Mouse (Mus musculus) natural killer cell, adult 2 months (primary cell): ENCODE measurements around the gene Aebp2.
"Not testable (repeated sequence)": the region's sequence is repeated elsewhere in the genome, so short reads cannot be mapped to it uniquely, and the experiment has no call there.

ENCODE experiments used
- DNase-seq, 2 experiments: peaks; one replicate each; pipeline ENCODE4 v3.0.0; 2022; ENCODE audit warnings: low spot score in 2 of 2

Aebp2 gene

GRCm38 (mm10) chr6:140622391-140623225 lies at the start of gene Aebp2:
Gene Aebp2 (plus strand): TSS chr6:140622663.
- no peak for DNase-seq

DNA sequence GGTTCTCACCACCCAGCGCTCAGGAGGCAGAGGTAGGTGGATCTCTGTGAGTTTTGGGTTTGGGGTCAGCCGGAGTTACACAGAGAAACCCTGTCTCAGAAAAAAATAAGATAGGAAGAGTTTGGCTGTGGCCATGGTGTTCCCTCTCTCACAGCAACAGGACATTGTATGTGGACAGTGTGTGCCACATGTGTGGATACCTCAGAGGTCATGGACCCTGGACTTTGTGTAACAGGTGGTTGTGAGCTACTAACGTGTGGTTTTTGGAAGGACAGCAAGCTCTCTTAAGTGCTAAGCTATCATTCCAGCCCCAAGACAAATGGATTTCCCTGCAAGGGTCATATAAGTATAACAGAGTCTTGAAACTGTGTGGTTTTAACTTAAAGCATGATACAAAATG lies 47.5 kb upstream of the Aebp2 start:
- no peak for DNase-seq

GRCm38 (mm10) chr6:140576133-140576532 lies 46.3 kb upstream of the Aebp2 start:
- DNase-seq = no peak

DNA sequence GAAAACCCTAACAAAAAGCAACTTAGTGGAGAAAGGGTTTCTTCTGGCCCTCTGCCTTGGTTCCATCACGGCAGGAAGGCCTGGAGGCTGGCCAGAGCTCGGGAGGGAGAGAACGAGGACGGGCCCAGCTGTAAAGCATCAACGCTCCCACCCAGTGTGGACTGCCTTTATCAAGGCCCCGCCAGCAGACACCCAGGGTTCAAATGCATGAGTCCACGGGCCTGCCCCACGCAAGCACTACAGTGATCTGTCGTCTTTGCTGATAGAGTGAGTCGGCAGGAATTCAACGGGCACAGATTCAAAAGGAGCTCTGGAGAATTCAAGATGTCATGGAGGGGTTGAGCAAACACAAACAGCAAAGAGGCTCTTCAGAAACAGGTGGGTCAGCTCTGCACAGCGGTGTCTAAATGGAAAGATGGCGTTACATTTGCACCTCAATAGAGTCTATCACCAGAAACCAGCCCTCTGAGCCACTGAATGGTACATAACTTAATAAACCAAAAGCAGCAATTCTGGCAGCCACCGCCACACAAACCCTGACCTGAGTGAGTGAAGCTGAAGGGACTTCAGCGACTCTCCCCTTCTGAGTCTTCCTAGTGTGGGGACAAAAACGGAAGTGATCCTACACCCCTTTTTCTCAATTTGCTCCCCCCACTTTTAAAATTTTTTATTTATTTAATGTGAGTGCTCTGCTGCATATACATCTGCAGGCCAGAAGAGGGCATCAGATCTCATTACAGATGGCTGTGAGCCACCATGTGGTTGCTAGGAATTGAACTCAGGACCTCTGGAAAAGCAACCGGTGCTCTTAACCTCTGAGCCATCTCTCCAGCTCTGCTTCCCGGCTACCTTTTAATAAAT lies 45.3 kb upstream of the Aebp2 start:
- no peak for DNase-seq

DNA sequence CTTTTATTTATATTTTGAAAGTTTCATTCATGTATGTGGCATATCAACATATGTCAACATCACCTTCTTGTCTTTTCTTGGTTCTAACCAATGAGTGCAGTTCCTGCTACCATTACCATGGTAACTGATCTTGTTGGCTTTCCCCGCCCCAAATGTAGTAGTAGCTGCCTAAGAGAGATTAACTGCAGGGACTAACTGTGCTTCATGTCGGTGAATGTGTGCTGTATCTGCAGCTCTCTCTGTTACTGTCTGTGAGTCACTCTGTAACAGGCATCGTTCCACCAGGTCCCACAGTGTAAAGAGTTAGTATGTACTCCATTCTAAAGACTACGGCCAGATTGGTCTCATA lies 44.7 kb upstream of the Aebp2 start:
- DNase-seq = no peak

GRCm38 (mm10) chr6:140578985-140579384 lies 43.5 kb upstream of the Aebp2 start:
- not testable (repeated sequence) for DNase-seq

DNA sequence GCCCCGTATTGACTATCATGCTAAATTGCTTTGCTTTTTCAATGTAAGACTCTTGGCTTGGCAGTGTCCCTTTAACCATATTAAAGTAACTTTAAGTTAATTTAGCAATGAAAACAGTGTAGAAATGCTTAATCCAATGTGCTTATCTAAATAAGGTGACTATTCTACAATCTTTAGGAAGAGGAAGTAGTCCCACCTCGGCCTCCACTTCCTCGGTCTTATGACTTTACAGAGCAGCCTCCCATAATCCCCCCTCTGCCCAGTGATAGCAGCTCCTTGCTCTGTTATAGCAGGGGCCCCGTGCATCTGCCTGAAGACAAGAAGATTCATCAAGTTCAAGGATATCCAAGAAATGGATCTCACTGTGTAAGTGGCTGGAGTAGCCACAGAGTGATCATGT lies 42.3 kb upstream of the Aebp2 start:
- DNase-seq = no peak

GRCm38 (mm10) chr6:140586714-140587259 lies 35.7 kb upstream of the Aebp2 start:
- DNase-seq = no peak

GRCm38 (mm10) chr6:140591331-140591730 lies 31.1 kb upstream of the Aebp2 start:
- no peak for DNase-seq

- no peak for DNase-seq
These were observed 29.8 kb upstream of the Aebp2 start for GRCm38 (mm10) chr6:140592713-140593112.

DNA sequence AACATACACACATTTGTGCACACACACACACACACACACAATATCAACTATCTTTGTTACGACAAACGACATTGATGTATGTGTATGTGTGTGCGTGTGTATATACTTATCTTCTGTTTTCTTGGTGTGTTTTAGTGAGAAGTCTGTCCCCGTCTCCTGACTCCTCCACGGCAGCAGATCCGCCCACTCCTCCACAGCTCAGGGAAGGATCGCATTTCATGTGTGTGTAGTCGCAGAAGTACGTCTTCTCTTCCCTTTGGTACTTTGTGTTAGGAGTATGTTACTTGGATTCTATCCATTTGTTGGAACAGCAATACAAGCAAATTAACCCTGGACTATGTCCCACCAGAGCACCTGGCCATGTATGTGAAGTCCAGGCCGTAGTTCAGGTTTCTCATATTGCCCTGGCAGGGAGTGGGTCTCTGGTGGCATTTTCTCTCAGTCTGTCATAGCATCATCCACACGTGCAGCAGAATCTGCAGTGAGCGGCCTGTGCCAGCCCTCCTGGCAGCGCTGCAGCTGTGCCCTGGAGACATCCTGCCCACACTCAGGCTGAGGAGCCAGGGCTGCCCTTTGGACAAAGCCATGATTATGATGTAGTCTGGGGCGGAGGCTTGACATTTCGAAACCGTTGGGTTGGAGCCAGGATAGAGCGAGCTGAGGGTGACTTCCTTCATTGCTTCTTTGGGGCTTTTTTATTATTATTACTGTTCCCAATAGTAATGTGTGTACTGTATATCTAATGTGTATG lies 28.9 kb upstream of the Aebp2 start:
- DNase-seq = no peak

GRCm38 (mm10) chr6:140595551-140595950 lies 26.9 kb upstream of the Aebp2 start:
- not testable (repeated sequence) for DNase-seq

GRCm38 (mm10) chr6:140597381-140598329 lies 24.8 kb upstream of the Aebp2 start:
- no peak for DNase-seq

GRCm38 (mm10) chr6:140598516-140598915 lies 23.9 kb upstream of the Aebp2 start:
- no peak for DNase-seq

DNA sequence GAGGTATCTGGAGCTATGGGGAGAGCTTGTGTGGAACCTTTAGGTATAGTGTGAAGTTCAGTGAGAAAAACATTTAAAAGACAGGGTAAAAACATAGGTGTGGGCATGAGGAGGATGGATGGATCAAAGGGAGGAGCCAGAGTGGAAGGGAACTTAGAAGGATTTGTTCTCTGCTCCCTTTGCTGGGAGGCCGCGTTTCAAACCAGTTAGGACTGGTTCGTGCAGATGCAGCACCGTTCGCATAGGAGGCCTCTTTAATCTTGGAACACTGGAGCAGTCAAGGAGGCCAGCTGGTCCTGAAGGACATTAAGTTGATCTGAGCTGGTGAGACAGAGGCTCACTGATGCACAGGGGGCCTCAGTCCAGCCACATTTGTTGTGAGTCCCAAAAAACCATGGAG lies 23.1 kb upstream of the Aebp2 start:
- no peak for DNase-seq

GRCm38 (mm10) chr6:140600671-140601070 lies 21.8 kb upstream of the Aebp2 start:
- not testable (repeated sequence) for DNase-seq

GRCm38 (mm10) chr6:140601175-140601574 lies 21.3 kb upstream of the Aebp2 start:
- DNase-seq = no peak

DNA sequence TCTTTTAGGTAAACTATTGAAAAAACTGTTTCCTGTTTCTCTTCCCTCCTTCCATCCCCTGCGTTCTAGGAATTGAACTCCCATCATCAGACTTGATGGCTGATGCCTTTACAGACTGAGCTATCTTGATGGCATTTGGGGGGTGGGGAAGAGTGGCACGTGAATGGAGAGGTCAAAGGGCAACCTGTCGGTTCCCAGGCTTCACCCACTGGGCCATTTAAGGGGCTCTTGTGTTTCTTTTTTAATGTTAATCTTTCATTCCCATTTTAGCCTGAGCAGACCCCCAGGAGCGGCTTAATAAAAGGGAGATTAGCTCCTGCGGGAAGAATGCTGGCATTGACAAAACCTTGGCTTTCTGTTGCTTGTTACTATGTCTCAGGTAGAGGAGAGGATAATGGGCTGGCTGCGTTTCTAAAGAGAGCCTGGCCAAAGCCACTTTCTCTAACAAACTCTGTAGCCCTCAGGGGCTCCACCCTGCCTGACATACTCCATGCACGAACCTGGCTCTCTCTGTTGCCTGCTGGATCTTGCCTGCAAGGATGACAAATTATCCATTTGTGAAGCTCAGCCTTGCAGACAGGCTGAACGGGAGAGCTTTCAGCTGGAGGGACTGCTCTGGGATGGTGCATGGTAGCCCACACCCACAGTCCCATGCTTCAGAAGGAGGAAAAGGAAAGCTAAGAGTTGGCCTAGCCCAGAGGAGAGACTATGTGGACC lies 19.1 kb upstream of the Aebp2 start:
- DNase-seq = no peak

DNA sequence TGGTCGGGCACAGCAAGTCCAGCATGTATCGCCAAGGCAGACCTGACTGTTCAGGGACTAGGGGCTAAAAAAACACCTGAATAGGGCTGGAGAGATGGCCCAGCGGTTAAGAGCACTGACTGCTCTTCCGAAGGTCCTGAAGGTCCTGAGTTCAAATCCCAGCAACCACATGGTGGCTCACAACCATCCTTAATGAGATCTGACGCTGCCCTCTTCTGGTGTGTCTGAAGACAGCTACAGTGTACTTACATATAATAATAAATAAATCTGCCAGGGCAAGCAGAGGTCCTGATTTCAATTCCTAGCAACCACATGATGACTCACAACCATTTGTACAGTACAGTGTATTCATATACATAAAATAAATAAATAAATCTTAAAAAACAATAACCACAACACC lies 17.3 kb upstream of the Aebp2 start:
- not testable (repeated sequence) for DNase-seq

DNA sequence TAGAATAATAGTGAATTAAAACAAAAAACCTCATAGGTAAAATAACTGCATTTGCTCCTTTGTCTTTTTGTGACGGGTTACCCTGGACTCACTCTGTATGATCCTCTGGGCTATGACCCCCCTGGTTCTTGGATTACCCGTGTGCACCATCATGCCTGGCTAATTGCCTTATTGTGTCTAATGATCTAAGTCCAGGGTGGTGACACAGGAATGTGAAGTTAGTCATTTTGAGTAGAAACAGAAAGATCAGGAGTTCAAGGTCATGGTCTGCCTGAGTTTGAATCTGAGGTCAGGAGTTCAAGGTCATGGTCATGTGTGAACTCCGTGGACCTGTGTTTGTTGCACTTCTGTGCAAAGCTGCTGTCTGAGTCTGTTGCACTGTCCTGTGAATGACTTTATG lies 16.7 kb upstream of the Aebp2 start:
- DNase-seq = no peak
